Mouse (Mus musculus) activated CD4-positive, CD25-positive, alpha-beta regulatory T cell, adult 4 months (primary cell): ENCODE data around the gene Rabgef1. TPM values are rescaled to one million over a fixed set of nuclear protein-coding genes. Genes with fewer than 3 reads are reported as not detected.
"Not testable (repeated sequence)": the region's sequence is repeated elsewhere in the genome, so short reads cannot be mapped to it uniquely, and the experiment has no call there.

Experiments used
- ATAC-seq: one replicate; pipeline ENCODE4 v1.8.0; 2017
- polyA plus RNA-seq, 2 experiments: library from polyadenylated mRNA; unstranded; fragments of 100-300 nt; shearing (Covaris generic); gene quantifications; one replicate each; pipeline ENCODE4 v1.2.1; 2017

Rabgef1 gene
- polyA plus RNA-seq, 2 experiments from 2014 or later = 21.4 to 32.6 TPM

- ATAC-seq = no peak
These were observed 46.7 kb downstream of the Rabgef1 start for GRCm38 (mm10) chr5:130218336-130218735.

- no peak for ATAC-seq
These were observed 49.7 kb downstream of the Rabgef1 start for GRCm38 (mm10) chr5:130221316-130221715.

- peak; percentile 18 for ATAC-seq
These were observed 50.2 kb downstream of the Rabgef1 start for GRCm38 (mm10) chr5:130221760-130222145.

- peak; percentile 91 for ATAC-seq
These were observed 50.8 kb downstream of the Rabgef1 start for GRCm38 (mm10) chr5:130222146-130223004.

- ATAC-seq = no peak
These were observed 55.2 kb downstream of the Rabgef1 start for GRCm38 (mm10) chr5:130226790-130227189.

- no peak for ATAC-seq
These were observed 56.5 kb downstream of the Rabgef1 start for GRCm38 (mm10) chr5:130228120-130228519.

GRCm38 (mm10) chr5:130236302-130236701 is 64.7 kb downstream of the Rabgef1 start:
- no peak for ATAC-seq

- ATAC-seq = no peak
These were observed 67.6 kb downstream of the Rabgef1 start for GRCm38 (mm10) chr5:130239236-130239635.

GRCm38 (mm10) chr5:130239856-130240255 is 68.3 kb downstream of the Rabgef1 start:
- no peak for ATAC-seq

GRCm38 (mm10) chr5:130241426-130241825 is 69.8 kb downstream of the Rabgef1 start:
- ATAC-seq = no peak

GRCm38 (mm10) chr5:130247823-130248222 is 76.2 kb downstream of the Rabgef1 start:
- ATAC-seq = no peak

GRCm38 (mm10) chr5:130254164-130255016 is 82.8 kb downstream of the Rabgef1 start:
- ATAC-seq = no peak

GRCm38 (mm10) chr5:130255017-130255720 is 83.6 kb downstream of the Rabgef1 start, which contains the start of the genes Sbds and Tyw1:
Gene Sbds (minus strand): TSS chr5:130255530.
Gene Tyw1 (plus strand): TSS chr5:130255619.
- ATAC-seq = peak; percentile 74

- not testable (repeated sequence) for ATAC-seq
These were observed 84.4 kb downstream of the Rabgef1 start for GRCm38 (mm10) chr5:130255799-130256525.

- ATAC-seq = peak; percentile 88
These were observed 85.2 kb downstream of the Rabgef1 start for GRCm38 (mm10) chr5:130256678-130257271.

GRCm38 (mm10) chr5:130257303-130257702 is 85.7 kb downstream of the Rabgef1 start:
- no peak for ATAC-seq

- ATAC-seq = no peak
These were observed 91.9 kb downstream of the Rabgef1 start for GRCm38 (mm10) chr5:130263454-130263853.
